13 mouse cellular contexts compared by ENCODE assay signal in the genomic region with DNA sequence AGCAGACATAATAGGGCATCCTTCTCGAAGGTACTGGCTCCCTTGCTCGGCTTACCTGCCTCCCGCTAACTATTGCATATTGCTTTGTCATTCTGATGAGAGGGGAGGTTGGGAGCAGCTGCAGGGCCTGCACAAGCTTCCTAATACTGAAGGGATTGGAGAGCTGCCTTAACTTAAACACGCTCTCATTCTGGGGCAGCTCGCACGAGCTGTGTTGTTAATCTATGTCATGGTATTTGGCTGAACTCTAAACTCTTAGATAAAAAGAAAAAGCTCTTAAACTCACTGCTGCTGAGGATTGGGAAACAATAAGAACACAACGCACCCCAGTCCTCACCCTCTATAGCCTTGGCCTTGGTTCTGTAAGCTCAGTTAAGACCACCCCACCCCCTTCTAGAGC.
DNase-seq lines count a peak whose midpoint lies in the region; ATAC-seq and TF ChIP-seq lines count a peak whose summit lies in the region.
"Had no signal": no experiment of that assay in that cellular context is flagged by ENCODE, and none has a peak within 500 bp of the region (broad histone marks: within the 10 kb centered on the region; RNA-seq: fewer than 3 reads in every experiment).

No protein-coding gene starts in this region.

- H3K27me3 ChIP-seq in ES-Bruce4 (ENCODE audit: control insufficient read depth, insufficient read depth, low read length, poor library complexity, severe bottlenecking): no peaks in the 10 kb centered on the region
- H3K27me3 ChIP-seq in hindbrain, postnatal 0 days (ENCODE audit: insufficient read depth, low read length): no peaks in the 10 kb centered on the region
- H3K27me3 ChIP-seq: CH12.LX; kidney, embryonic 15.5 days; liver, embryonic 15.5 days had no signal

- no peaks in the 10 kb centered on the region for H3K9me3 ChIP-seq in ES-Bruce4 (replicated peaks; ENCODE audit: control insufficient read depth, insufficient read depth, low read length, poor library complexity, severe bottlenecking)
- H3K9me3 ChIP-seq in hindbrain, postnatal 0 days (ENCODE audit: low read length): no peaks in the 10 kb centered on the region
- H3K9me3 ChIP-seq: kidney, embryonic 15.5 days; limb, embryonic 10.5 days; liver, embryonic 15.5 days had no signal

- H3K4me1 ChIP-seq in ES-Bruce4 (ENCODE audit: control insufficient read depth, insufficient read depth, low read length): no peaks in the 10 kb centered on the region
- no peaks in the 10 kb centered on the region for H3K4me1 ChIP-seq in hindbrain, postnatal 0 days (ENCODE audit: insufficient read depth, low read length)
- H3K4me1 ChIP-seq: liver, embryonic 15.5 days had no signal

- no peak for TF ChIP-seq CTCF in layer of hippocampus, adult 2 months (conservative IDR thresholded peaks at IDR 0.05)
- TF ChIP-seq CTCF in ES-Bruce4 (IDR thresholded peaks at IDR 0.05; ENCODE audit: low read depth, low read length): no peak
- no peak for TF ChIP-seq CTCF in hindbrain, postnatal 0 days (IDR thresholded peaks at IDR 0.05; ENCODE audit: low read depth)

- ATAC-seq in hindbrain, postnatal 0 days: no peak
- no peak for ATAC-seq in megakaryocyte, adult 5-6 weeks (ENCODE audit: poor library complexity, severe bottlenecking)

- no peak overlapping the region for H3K4me3 ChIP-seq in layer of hippocampus, adult 2 months
- no peak overlapping the region for H3K4me3 ChIP-seq in ES-Bruce4 (ENCODE audit: low read depth, low read length)
- H3K4me3 ChIP-seq in hindbrain, postnatal 0 days (ENCODE audit: low read length): no peak overlapping the region
- H3K4me3 ChIP-seq: kidney, embryonic 15.5 days; limb, embryonic 10.5 days; liver, embryonic 15.5 days had no signal

- no peak overlapping the region for H3K4me2 ChIP-seq in hindbrain, postnatal 0 days (ENCODE audit: low read depth, low read length)
- H3K4me2 ChIP-seq: kidney, embryonic 15.5 days; liver, embryonic 15.5 days had no signal

- no peak for DNase-seq in layer of hippocampus, adult 2 months (ENCODE audit: low spot score in 2 of 2)
- no peak for DNase-seq in layer of hippocampus, adult 11-12 months (ENCODE audit: low spot score)
- DNase-seq in ES-CJ7 (ENCODE audit: low read depth, low spot score): peak; percentile 54
- DNase-seq in hindbrain, postnatal 0 days (ENCODE audit: low spot score): peak; percentile 38
- no peak for DNase-seq in cerebellum, adult 11-12 months
- DNase-seq: adrenal gland, postnatal 10 days; heart, postnatal 14 days had no signal

- H3K36me3 ChIP-seq in ES-Bruce4 (ENCODE audit: control insufficient read depth, insufficient read depth, low read length, poor library complexity, severe bottlenecking): 0 out of 2 replicates have a peak, but pooled peaks cover under 1% of the 10 kb centered on the region
- H3K36me3 ChIP-seq in hindbrain, postnatal 0 days (ENCODE audit: insufficient read depth, low read length): peaks cover 7% of the 10 kb centered on the region; the same call in 1 of the 2 replicates
- H3K36me3 ChIP-seq: liver, embryonic 15.5 days had no signal

- no peak for TF ChIP-seq POLR2A in ES-Bruce4 (IDR thresholded peaks at IDR 0.05; ENCODE audit: insufficient read depth, low read length)

- 35% methylated on average over 7 of the region's 7 CpGs for WGBS in hindbrain, postnatal 0 days

- TF ChIP-seq EP300 in ES-Bruce4 (IDR thresholded peaks at IDR 0.05; ENCODE audit: insufficient read depth, low read depth, low read length): 0 out of 2 replicates have a peak, but pooled peaks have one; percentile 10

- H3K27ac ChIP-seq in layer of hippocampus, adult 2 months: peak overlapping the region; percentile 85
- no peak overlapping the region for H3K27ac ChIP-seq in ES-Bruce4 (ENCODE audit: insufficient read depth, low read length)
- H3K27ac ChIP-seq in hindbrain, postnatal 0 days: peak overlapping the region; percentile 9; the same call in 1 of the 2 replicates
- H3K27ac ChIP-seq: kidney, embryonic 15.5 days; limb, embryonic 10.5 days; liver, embryonic 15.5 days had no signal

- H3K9ac ChIP-seq in ES-Bruce4 (ENCODE audit: low read depth, poor library complexity, severe bottlenecking): no peak overlapping the region
- no peak overlapping the region for H3K9ac ChIP-seq in hindbrain, postnatal 0 days (replicated peaks; ENCODE audit: low read length)
- H3K9ac ChIP-seq: kidney, embryonic 15.5 days; liver, embryonic 15.5 days had no signal

Comparison
In these comparisons a context has a peak if more than half of its experiments do, and no peak if none do; other contexts are left out.
1. DNase-seq: peak in ES-CJ7 (single experiment) and hindbrain, postnatal 0 days (single experiment); none in layer of hippocampus, adult 2 months (0 of 2), layer of hippocampus, adult 11-12 months (single experiment) and cerebellum, adult 11-12 months (single experiment).